Mouse (Mus musculus) gastrocnemius, postnatal 14 days (tissue): ENCODE measurements at regions not wholly inside any gene's neighbourhood (a gene's known extent, or its start where the extent isn't known, plus 50 kb on each side); places are given as distances from the start of the nearest gene placed in this dataset.
"Not testable (repeated sequence)": the region's sequence is repeated elsewhere in the genome, so short reads cannot be mapped to it uniquely, and the experiment has no call there.

Experiments used
- DNase-seq: peaks from one replicate; pipeline ENCODE4 v3.0.0; 2021; ENCODE audit warnings: mixed read lengths
- intact Hi-C: fragments of 180-260 bp; cut with DNase I; formaldehyde crosslinking; loops from one replicate; pipeline ENCODE4 v1.15.1; 2025; ENCODE audit warnings: low total_unique reads

DNA sequence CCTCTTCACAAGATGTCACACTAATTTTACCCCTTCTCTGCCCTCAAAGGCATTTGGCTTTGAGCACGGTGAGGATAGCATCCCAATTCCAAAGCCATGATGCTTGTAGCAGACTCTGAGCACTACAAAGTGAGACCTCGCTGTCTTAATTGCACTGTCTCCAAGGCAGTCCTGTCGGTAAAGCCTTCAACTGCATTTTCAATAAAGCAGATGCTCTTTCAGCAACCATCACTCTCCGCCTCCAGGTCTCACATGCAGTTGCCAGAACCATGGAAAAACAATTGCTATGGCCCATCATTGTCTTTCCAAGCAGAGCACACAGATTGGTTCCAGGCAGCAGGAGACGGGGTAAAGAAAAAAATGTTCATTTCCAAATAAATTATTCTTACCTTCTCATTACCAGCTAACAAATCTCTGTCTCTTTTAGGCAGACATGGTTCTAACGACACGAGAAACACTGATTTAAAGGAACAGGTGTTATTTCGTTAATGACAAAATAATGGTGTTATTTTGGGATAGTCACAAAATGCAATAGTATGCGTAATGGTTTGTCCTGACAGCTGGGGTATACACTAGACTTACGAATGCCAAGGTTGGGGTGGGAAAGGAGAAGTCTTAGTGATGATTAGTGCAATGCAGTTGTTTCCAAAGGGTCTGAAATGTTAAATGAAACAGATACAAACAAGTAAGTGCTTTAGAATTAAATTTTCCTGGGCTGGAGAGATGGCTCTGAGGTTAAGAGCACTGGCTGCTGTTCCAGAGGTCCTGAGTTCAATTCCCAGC is 175.2 kb downstream of the Enc1 start:
- DNase-seq, result no peak
- intact Hi-C loops, result no loop called here

DNA sequence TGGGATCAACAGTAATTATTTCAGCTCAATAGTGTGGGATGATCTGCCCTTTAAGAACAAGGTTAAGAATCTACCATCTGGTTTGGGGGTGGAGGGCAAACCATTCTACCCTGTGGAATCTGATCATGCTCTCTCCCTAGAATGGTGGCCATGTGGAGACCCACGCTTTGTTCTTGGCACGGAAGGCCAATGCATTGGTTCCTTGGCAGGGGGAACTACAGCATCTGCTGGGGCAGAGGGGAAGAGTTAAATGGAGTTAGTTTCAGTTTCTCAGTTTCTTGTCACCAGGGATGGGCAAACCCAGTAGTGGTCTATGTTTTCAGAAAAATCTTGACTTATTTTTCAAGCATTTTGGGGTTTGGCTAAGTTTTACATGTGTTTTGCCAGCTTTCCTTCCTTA is 174.5 kb downstream of the Enc1 start:
- intact Hi-C loops, result no loop called here
- no peak for DNase-seq

DNA sequence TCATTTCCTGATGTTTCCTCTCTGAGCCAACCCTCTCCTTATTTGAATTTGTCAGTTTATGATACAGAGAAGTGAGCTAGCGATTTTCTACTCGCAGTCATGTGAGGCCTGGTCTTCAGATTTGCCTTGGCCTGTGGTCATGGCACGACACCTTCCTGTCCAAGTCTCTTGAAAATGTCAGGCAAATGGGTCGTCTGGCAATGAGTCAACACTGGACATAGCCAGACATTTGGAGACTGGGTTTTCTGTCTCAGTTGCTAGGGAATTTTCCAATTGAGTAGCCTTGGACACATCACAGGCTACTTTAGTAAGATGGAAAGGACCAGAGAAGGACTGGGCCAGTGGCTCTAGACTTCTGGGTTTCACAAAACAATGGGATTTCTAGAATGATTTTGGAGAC is 171.2 kb downstream of the Enc1 start:
- intact Hi-C loops, result no loop called here
- DNase-seq, result no peak

DNA sequence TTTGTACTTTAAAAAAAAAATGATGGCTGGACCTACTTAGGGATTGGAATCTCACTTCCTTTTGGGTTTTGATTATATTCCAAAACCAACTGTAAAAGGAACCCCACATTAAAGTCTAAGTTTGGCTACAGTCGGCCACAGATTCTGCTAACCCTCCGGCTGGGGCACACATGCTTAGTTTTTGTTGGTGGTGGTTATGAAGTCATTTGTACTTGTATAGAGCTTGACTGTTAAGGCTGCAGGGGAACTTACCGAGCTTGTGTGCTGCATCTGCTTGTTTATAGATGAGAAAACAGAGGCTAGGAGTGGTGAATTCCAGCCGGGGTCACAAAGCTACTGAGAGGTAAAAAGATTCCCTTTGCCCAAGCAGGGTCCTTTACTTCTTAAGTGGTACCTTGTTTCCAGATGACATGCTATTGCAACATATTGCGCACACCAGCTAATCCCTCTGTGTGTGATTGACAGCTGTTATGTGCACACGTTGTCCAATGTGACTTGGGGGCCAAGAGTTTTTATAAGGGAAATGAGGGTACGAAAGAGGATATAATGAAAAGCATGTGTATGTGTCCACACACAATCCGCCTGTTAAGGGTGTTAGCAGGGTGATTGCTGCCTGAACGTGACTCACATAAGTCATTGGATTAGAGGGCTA is 169.8 kb downstream of the Enc1 start:
- intact Hi-C loops, result no loop called here
- DNase-seq, result no peak

DNA sequence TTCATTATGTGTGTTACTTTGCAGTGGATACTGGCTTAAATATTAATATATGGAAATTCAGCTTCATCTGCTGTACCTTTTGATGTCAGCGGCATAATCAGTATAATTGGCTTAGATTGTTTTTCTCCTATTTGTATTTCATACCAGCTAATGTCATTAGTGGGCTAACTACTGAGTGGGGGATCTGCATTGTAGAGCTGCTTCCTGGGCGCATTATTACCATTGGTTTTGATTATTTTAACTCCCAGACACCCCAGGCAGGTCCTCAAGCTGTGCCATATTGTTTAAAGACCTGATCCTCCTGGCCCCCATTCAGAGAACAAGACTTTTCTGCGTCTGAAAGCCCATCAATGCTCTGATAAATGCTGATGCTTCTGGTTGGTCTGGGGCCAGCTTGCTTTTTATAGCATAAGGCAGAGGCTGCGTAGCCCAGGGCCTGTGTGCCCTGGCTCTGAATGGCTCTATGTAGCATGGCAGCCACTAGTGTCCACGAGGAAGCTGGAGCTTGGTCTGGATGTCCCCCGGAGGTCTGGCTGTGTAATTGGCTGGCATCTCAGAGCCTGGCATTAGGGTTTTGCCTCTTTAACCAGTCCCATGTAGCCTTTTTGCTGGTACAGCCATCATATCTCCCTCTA is 169.1 kb downstream of the Enc1 start:
- DNase-seq, result no peak

DNA sequence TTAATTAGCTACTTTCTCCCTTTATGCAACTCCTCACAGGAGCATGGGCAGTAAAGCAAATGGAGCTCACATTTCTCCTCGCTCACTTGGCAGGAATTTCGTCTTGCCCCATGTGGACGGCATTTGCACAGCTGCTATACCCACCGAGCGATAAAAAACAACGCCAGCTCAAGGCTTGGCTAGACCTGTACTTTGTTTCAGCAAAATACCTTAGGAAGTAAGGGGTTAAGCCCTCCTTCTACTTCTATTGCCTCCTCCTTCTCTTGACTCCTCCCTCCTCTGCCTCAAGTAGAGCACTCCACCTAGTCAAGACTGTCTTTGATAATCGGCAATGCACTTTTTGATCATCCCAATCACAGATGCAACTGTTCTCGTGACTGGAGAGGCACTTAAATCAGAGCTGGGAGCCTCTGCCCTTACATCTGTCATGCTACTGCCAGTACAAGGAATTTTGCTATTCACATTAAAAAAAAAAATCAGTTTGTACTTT is 168.4 kb downstream of the Enc1 start:
- intact Hi-C loops, result no loop called here
- DNase-seq, result no peak

More for the DNA sequence above, 169.1 kb downstream of the Enc1 start:
- intact Hi-C loops, result no loop called here

DNA sequence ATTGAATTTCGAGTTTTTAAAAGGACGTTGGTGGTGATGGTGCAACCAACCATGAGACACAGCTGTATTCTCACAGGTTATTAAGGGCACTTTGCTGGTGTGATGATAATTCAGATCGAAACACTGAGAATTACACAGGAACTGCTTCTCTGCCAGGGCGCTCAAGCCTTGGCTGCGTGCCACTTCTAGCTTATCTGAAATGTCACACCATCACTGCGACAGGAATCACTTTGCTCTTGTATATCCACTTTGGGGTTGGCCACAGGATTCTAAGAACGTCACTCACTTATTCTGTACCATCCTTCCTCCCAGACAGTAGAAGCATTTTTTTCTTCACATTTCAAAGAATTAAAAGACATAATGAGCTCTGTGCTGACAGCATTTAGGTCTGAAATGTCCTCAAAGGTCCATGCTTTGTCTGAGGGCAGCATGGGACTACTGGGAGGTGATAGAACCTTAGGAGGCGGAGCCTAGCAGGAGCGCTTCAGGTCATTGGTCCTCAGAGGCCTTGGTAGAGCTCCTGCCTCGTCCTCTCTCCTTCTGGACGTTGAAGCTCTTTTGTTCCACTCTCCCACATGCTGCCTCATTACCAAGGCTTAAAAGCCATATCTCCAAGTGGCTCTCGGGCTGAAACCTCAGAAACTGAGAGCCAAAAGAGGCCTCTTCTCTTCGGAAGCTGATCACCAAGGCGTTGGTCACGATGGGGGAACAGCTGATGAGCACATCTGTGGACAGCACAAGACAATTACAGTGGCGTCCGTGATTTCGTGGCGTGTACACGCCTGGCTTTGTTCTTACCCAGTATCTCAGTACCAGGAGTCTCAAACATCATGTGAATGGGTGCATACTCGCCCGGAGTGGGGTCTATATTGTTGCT is 167.7 kb downstream of the Enc1 start:
- DNase-seq, result peak; percentile 15
- intact Hi-C loops, result no loop called here

DNA sequence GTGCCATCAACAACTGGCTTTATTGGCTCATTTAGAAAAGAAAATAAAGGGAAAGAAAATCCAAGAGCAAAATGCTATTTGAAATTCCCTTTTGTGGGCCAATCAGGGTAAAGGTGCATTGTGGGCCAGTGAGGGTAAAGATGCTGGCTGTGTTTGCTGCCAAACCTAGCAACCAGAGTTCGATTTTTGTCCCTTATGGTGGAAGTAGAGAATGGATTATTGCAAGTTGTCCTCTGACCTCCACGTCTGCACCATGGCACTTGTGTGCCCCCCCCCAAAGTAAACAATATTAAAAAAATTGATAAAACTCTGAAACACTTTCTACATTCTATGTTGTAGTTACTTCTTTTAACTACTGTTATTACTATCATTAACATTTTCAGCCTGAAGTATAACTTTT is 166.9 kb downstream of the Enc1 start:
- DNase-seq, result no peak
- intact Hi-C loops, result no loop called here

DNA sequence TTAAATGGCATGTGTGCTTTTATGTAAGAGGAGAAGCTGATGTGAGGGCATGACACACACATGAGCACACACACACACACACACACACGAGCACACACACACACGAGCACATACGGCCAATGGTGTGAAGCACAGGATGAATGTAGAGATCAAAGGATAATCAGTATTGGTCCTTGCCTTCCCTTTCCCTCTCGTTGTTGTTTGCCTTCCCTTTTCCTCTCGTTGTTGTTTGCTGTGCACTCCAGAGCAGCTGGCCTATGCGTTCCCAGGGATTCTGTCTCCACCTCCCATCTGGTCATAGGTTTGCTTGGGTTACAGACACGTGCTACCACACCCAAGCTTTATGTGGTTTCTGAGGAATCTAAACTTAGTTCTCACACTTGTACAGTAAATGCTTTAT is 165.8 kb downstream of the Enc1 start:
- no peak for DNase-seq
- intact Hi-C loops, result no loop called here

DNA sequence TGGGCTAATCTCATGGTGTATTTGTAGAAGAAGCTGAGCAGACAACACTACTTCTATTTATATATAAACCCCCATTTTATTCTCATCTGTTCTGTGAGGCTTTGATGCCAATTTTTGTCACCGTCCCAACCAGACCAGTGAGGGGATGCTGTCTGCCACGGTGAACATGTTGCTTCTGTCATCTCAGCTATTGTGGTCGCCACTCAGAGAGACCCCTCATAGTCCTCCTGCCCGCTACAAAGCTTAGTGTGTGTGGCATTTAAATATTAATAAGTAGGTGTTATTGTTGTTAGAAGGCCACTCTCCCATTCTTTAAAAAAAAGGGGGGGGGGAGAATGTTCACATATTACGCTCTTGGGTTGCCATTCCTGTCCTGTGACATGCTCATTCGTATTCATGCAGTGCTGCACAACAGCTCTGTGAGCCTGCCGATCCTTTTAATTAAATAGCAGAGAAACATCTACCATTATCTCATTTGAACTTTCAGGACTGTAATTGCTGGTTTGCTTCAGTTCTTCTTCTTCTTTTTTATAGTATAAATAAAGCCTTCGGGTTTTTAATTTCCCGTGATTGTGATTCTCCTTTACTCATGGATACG is 161.4 kb downstream of the Enc1 start:
- intact Hi-C loops, result no loop called here
- no peak for DNase-seq

DNA sequence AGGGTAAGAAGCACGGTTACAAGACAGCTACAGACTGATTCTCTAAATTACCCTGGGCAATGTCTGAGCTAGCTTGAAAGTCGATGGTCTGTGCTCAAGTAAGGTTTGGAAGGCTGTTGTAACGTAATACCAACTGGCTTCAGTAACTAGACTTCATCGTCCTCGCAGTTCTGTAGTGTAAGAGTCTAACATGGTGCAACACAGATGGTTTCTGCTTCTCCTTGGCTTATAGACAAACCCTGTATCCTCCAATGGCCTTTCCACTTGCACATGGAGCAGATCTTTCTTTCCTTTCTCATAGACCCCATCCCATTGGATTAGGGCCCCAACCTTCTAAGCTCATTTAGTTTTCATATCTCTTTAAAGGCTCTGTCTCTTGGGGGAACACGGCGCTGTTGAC is 160.7 kb downstream of the Enc1 start:
- no peak for DNase-seq
- intact Hi-C loops, result no loop called here

DNA sequence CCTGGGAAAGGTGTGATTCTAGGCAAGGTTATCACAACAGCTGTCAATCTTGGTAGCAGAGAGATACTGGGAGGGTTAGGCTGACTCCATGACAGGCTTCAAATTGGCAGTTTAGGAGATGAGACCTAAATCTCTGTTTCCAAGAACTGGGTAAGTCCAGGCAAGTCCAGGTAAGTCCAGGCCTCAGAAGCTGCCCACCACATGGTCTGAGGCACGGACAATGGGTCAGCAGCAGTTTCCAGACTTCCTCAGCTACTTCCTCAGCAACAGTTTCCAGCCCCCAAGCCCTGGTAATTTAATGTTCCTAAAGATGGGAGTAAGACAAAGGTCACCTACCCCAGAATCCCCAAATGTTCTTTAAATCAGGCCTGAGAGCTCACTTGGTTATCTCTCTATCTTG is 157.1 kb downstream of the Enc1 start:
- intact Hi-C loops, result no loop called here
- DNase-seq, result no peak

DNA sequence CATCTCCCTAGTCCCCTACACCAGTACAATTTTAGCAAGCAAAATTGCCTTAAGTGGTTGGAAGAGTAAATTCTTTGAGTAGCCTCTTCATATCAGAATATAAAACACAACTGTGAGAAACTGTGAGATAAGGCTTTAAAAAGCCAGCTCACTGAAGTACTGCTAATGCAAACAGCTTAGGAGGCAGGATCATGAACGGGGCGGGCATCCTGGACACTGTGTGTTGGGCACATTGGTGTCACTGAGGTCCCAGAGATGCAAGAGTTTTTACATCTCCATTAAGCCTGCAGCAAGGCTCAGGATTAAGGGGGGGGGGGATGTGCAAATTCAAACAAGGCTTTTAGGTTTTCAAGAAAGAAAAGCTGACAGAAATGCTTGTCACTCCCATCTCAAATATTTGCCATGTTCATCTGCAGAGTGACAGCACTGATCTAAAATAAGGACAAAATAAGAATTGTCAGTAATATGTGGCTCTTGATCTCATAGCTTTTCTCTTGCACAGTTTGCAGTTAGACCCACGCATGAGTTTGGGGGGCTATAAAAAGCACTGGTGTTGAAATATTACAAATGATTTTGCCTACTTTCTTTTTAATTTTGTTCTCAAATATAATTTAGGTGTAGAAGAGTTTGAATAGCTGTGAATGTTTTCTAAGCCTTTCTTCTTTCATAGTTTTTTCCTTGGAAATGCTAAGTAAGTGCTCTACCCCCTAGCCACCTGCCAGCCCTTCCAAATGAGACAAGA is 156.2 kb downstream of the Enc1 start:
- no peak for DNase-seq
- intact Hi-C loops, result no loop called here

DNA sequence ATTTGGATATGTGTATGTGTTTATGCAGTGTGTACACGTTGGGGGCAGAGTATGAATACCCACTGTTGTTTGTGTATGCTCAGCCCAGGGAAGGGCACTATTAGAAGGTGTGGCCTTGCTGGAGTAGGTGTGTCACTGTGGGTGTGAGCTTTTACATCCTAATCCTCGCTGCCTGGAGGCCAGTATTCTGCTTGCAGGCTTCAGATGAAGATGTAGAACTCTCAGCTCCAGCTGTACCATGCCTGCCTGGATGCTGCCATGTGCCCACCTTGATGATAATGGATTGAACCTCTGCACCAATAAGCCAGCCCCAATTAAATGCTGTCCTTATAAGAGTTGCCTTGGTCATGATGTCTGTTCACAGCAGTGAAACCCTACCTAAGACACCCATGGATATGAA is 155.4 kb downstream of the Enc1 start:
- intact Hi-C loops, DNase-seq: not testable (repeated sequence)

DNA sequence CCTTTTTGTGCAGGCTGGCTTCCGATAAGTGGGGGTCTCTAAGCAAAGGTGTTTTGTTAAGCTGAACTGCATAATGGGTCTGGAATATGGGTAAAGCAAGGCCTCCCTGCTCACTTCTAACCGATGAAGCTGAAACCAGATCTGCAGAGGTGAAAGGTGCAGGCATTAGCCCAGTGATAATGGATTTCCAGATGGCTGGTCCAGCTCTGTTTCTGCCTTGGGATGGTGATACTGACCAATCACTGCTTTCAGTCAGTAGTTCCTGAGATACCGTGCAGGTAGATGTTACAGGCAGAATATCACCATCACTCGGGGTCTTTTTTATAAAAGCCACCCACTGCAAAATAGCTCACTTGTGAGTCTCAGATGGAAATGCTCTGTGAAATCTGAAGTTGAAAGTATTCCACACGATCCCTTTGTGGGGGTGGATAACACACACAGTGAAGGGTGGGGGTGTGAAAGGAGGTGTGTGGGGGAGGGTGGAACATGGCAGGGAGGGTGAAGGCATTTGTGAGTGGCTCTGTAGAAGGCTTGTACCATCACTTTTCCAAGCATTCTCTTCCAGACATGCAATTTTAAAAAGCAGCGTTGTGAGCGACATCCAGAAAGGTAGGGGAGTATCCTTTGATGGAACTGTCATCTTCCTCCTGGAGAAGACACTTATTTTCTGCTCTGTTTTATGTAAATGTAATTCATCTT is 154.0 kb downstream of the Enc1 start:
- no peak for DNase-seq
- intact Hi-C loops, result no loop called here

DNA sequence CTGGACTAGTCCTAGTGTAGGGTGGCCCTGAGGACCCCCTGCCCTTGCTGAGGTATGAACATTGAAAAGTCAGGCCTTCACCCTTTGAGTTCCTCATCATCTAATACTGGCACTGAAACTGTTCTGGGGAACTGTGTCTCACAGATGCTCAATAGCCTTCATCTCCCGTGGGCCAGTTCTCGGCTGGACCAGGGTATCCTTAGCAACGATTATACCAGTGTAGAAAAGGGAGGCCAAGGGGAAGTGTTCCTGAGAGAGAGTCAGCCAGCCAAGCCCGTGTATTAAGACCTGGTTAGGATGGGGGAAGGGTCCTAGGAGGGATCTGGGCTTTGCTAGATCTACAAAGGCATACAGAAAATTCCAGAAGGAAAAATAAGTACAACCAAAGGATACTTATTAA is 153.2 kb downstream of the Enc1 start:
- no peak for DNase-seq
- intact Hi-C loops, result no loop called here

DNA sequence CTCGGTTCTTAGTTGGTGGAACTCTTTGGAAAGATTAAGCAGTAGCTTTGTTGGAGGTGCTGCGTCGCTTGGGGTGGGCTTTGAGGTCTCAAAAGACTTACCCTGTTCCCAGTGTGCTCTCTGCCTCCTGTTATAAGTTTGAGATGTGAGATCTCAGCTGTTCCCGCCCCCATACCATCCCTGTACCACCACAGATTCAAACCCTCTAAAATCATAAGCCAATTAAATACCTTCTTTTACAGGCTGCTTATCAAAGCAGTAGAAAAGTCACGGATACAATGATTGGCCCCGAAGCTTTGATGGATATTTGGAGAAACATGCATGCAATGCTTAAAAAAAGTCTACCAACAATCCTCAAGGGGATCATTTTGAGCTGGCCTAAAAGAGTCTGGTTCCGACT is 152.6 kb downstream of the Enc1 start:
- intact Hi-C loops, result no loop called here
- no peak for DNase-seq

DNA sequence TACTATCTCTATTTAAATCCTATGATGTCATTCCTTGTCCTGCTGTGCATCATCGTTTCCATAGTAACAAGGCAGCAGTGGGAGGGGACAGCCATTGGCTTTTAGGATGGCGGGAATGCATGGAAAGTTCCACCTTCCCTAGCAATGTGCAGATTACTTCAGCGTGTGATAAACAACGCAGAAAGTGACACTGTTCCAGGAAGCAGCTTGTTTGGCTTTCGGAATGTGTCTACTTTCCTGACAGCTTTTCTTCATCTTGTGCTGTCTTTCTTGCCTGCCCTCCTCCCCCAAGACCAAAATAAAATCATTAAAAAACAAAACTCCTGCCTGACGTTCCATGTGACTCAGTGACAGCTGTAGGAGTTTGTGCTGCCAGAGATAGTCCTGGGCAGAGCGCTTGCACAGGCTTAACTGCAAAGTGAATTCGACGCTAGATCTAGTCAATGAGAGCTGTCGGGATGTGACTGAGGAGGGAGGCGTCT is 149.6 kb downstream of the Enc1 start:
- intact Hi-C loops, result no loop called here
- DNase-seq, result no peak
